Mouse (Mus musculus) cortical plate, adult 2 months (tissue): ENCODE results near the gene Aoah.

Experiments used
- CTCF ChIP-seq: fragments of 200-500 bp; IDR thresholded peaks from 2 replicates; pipeline ENCODE4 v1.5.1; 2011; ENCODE audit warnings: mild to moderate bottlenecking, control low read depth, low read length; ENCODE audit not compliant: insufficient read depth; ENCODE audit errors: extremely low read depth
- POLR2A ChIP-seq: fragments of 200-500 bp; IDR thresholded peaks from 2 replicates; pipeline ENCODE4 v1.6.1; 2011; ENCODE audit warnings: mild to moderate bottlenecking, low read length, control low read depth; ENCODE audit not compliant: insufficient read depth; ENCODE audit errors: extremely low read depth

GRCm38 (mm10) chr13:20816385-20816784 is 22.5 kb downstream of the Aoah start:
- TF ChIP-seq CTCF (no peak), POLR2A (no peak)
